Mouse (Mus musculus): ENCODE data around the gene Wbp11. TPM values are rescaled to one million over a fixed set of nuclear protein-coding genes. Genes with fewer than 3 reads are reported as not detected.

Gene Wbp11
- polyA plus RNA-seq, 1 experiment = 65.9 TPM

DNA sequence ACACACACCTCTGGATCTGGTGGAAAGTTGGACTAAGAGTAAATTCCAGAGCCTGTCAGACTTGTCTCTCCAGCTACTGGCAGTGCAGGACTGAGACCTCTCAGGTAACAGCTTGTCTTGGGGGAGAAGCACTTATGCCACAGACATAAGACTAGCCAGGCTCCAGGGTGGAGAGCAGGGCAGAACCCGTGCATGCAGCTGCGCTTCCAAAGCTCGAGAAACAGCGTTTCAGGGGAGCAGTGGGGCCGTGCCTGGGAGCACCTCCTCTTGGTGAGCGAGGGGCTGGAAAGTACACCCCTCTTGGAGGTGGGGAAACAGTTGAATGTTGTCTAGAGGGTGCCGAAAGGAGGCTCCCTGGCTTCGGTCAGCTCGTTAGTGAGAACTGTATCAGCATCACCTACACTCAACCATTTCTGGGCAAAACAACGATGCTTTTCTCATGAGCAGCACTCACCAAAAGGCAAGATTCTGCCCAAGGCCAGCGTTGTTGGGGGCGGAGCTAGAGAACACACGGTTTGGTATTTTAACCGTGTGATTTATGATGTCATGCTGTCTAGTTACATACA, 28.1 kb upstream of the Wbp11 start:
- Histone ChIP-seq H3K27me3 (ENCODE audit: control insufficient read depth, insufficient read depth, insufficient read length) (no peaks in the 10 kb centered on the region), H3K79me3 (ENCODE audit: low read depth) (no peaks in the 10 kb centered on the region), H3ac (ENCODE audit: control insufficient read depth, insufficient read length, low read depth) (no peak overlapping the region), H3K36me3 (ENCODE audit: control insufficient read depth, insufficient read depth) (no peaks in the 10 kb centered on the region), H3K4me3 (ENCODE audit: insufficient read depth, poor library complexity, severe bottlenecking) (no peak overlapping the region), H3K79me2 (ENCODE audit: control insufficient read depth, insufficient read depth) (no peaks in the 10 kb centered on the region)
- TF ChIP-seq USF1 (IDR thresholded peaks at IDR 0.05; ENCODE audit: low read depth) (no peak), MYOD1 (IDR thresholded peaks at IDR 0.05; ENCODE audit: control insufficient read depth, insufficient read length, low read depth) (no peak), FOSL1 (IDR thresholded peaks at IDR 0.05; ENCODE audit: insufficient read depth, low read length, poor library complexity, severe bottlenecking) (no peak), CTCF (IDR thresholded peaks at IDR 0.05; ENCODE audit: control insufficient read depth, insufficient read depth, insufficient read length) (no peak), MYOG (IDR thresholded peaks at IDR 0.05; ENCODE audit: control insufficient read depth, extremely low read depth, insufficient read length) (no peak)

- Histone ChIP-seq H3K79me3 (ENCODE audit: low read depth) (no peaks in the 10 kb centered on the region), H3K4me3 (ENCODE audit: insufficient read depth, poor library complexity, severe bottlenecking) (no peak overlapping the region), H3K27me3 (ENCODE audit: control insufficient read depth, insufficient read depth, insufficient read length) (no peaks in the 10 kb centered on the region), H3K36me3 (ENCODE audit: control insufficient read depth, insufficient read depth) (no peaks in the 10 kb centered on the region), H3ac (ENCODE audit: control insufficient read depth, insufficient read length, low read depth) (no peak overlapping the region), H3K79me2 (ENCODE audit: control insufficient read depth, insufficient read depth) (no peaks in the 10 kb centered on the region)
- TF ChIP-seq MAX (IDR thresholded peaks at IDR 0.05) = no peak
- no peak for TF ChIP-seq MYOD1 (IDR thresholded peaks at IDR 0.05; ENCODE audit: control insufficient read depth, insufficient read length, low read depth)
- TF ChIP-seq MYOG (IDR thresholded peaks at IDR 0.05; ENCODE audit: control insufficient read depth, extremely low read depth, insufficient read length) = no peak
- TF ChIP-seq CEBPB (IDR thresholded peaks at IDR 0.05; ENCODE audit: low read depth) = no peak
- no peak for TF ChIP-seq CTCF (IDR thresholded peaks at IDR 0.05; ENCODE audit: control insufficient read depth, insufficient read depth, insufficient read length)
- no peak for TF ChIP-seq USF1 (IDR thresholded peaks at IDR 0.05; ENCODE audit: low read depth)
- no peak for TF ChIP-seq FOSL1 (IDR thresholded peaks at IDR 0.05; ENCODE audit: insufficient read depth, low read length, poor library complexity, severe bottlenecking)
Measured at GRCm38 (mm10) chr6:136855183-136855582, 27.1 kb upstream of the Wbp11 start.

DNA sequence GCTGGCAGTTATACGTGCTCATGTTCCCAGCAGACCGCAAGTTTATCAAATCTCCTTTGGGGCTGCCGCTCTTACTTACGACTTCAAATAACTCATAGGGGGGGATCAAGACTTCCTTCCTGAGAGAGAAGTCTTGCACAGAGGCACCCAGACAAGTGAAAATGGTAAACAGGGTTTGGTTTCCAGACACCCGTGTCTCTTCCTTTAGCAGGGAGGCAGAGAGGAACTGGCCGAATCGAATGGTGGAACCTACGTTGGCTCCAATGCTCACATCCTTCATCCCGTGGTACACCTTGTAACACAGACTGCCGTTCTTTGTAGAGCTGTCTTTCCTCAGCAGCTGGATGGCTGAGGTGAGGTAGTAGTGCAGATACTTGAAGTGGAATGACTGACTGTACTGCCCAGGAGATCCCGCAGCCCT, 26.3 kb upstream of the Wbp11 start:
- no peak for TF ChIP-seq MAX (IDR thresholded peaks at IDR 0.05)
- no peak for TF ChIP-seq MYOG (IDR thresholded peaks at IDR 0.05; ENCODE audit: control insufficient read depth, extremely low read depth, insufficient read length)
- no peak for TF ChIP-seq MYOD1 (IDR thresholded peaks at IDR 0.05; ENCODE audit: control insufficient read depth, insufficient read length, low read depth)
- no peak for TF ChIP-seq CEBPB (IDR thresholded peaks at IDR 0.05; ENCODE audit: low read depth)
- TF ChIP-seq CTCF (IDR thresholded peaks at IDR 0.05; ENCODE audit: control insufficient read depth, insufficient read depth, insufficient read length) = no peak
- no peak for TF ChIP-seq FOSL1 (IDR thresholded peaks at IDR 0.05; ENCODE audit: insufficient read depth, low read length, poor library complexity, severe bottlenecking)
- no peak for TF ChIP-seq USF1 (IDR thresholded peaks at IDR 0.05; ENCODE audit: low read depth)

DNA sequence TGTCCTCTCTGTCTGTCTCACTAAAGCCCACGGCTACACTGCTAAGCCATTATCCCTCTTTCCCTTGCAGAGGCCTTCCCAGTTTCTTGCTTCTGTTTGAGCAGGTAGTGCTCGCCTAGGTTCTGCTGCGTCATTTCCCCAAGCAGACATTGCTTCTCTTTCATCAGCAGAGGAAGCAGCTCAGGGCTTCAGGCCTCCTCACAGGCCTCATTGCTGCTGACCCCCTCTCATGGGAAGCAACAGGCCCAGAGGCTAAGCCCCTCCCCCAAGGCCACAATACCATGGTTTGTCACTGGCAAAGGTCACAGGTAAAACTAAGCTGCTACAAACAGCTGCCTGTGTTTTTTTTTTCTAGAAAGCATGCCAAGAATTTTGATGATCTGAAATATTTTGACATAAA, 24.7 kb upstream of the Wbp11 start:
- no peak for TF ChIP-seq CTCF (IDR thresholded peaks at IDR 0.05; ENCODE audit: control insufficient read depth, insufficient read depth, insufficient read length)
- no peak for TF ChIP-seq FOSL1 (IDR thresholded peaks at IDR 0.05; ENCODE audit: insufficient read depth, low read length, poor library complexity, severe bottlenecking)
- no peaks in the 10 kb centered on the region for H3K79me2 ChIP-seq (ENCODE audit: control insufficient read depth, insufficient read depth)
- H3K4me3 ChIP-seq (ENCODE audit: insufficient read depth, poor library complexity, severe bottlenecking) = no peak overlapping the region
- H3K27me3 ChIP-seq (ENCODE audit: control insufficient read depth, insufficient read depth, insufficient read length) = no peaks in the 10 kb centered on the region
- H3K79me3 ChIP-seq (ENCODE audit: low read depth) = no peaks in the 10 kb centered on the region
- H3ac ChIP-seq (ENCODE audit: control insufficient read depth, insufficient read length, low read depth) = no peak overlapping the region
- H3K36me3 ChIP-seq (ENCODE audit: control insufficient read depth, insufficient read depth) = no peaks in the 10 kb centered on the region

More for the DNA sequence above, 26.3 kb upstream of the Wbp11 start:
- no peaks in the 10 kb centered on the region for H3K27me3 ChIP-seq (ENCODE audit: control insufficient read depth, insufficient read depth, insufficient read length)
- no peaks in the 10 kb centered on the region for H3K79me2 ChIP-seq (ENCODE audit: control insufficient read depth, insufficient read depth)
- H3K4me3 ChIP-seq (ENCODE audit: insufficient read depth, poor library complexity, severe bottlenecking) = no peak overlapping the region
- no peaks in the 10 kb centered on the region for H3K79me3 ChIP-seq (ENCODE audit: low read depth)
- H3ac ChIP-seq (ENCODE audit: control insufficient read depth, insufficient read length, low read depth) = no peak overlapping the region
- no peaks in the 10 kb centered on the region for H3K36me3 ChIP-seq (ENCODE audit: control insufficient read depth, insufficient read depth)

- Histone ChIP-seq H3K27me3 (ENCODE audit: control insufficient read depth, insufficient read depth, insufficient read length) (no peaks in the 10 kb centered on the region), H3K79me3 (ENCODE audit: low read depth) (no peaks in the 10 kb centered on the region), H3K4me3 (ENCODE audit: insufficient read depth, poor library complexity, severe bottlenecking) (no peak overlapping the region), H3K36me3 (ENCODE audit: control insufficient read depth, insufficient read depth) (no peaks in the 10 kb centered on the region), H3K79me2 (ENCODE audit: control insufficient read depth, insufficient read depth) (no peaks in the 10 kb centered on the region), H3ac (ENCODE audit: control insufficient read depth, insufficient read length, low read depth) (no peak overlapping the region)
- no peak for TF ChIP-seq CEBPB (IDR thresholded peaks at IDR 0.05; ENCODE audit: low read depth)
- TF ChIP-seq FOSL1 (IDR thresholded peaks at IDR 0.05; ENCODE audit: insufficient read depth, low read length, poor library complexity, severe bottlenecking) = no peak
- no peak for TF ChIP-seq CTCF (IDR thresholded peaks at IDR 0.05; ENCODE audit: control insufficient read depth, insufficient read depth, insufficient read length)
- no peak for TF ChIP-seq MYOD1 (IDR thresholded peaks at IDR 0.05; ENCODE audit: control insufficient read depth, insufficient read length, low read depth)
- no peak for TF ChIP-seq MAX (IDR thresholded peaks at IDR 0.05)
Measured at GRCm38 (mm10) chr6:136852348-136852747, 24.3 kb upstream of the Wbp11 start.

- H3K79me3 ChIP-seq (ENCODE audit: low read depth) = no peaks in the 10 kb centered on the region
- no peak overlapping the region for H3ac ChIP-seq (ENCODE audit: control insufficient read depth, insufficient read length, low read depth)
- no peak overlapping the region for H3K4me3 ChIP-seq (ENCODE audit: insufficient read depth, poor library complexity, severe bottlenecking)
- H3K79me2 ChIP-seq (ENCODE audit: control insufficient read depth, insufficient read depth) = no peaks in the 10 kb centered on the region
- H3K27me3 ChIP-seq (ENCODE audit: control insufficient read depth, insufficient read depth, insufficient read length) = no peaks in the 10 kb centered on the region
- no peaks in the 10 kb centered on the region for H3K36me3 ChIP-seq (ENCODE audit: control insufficient read depth, insufficient read depth)
- TF ChIP-seq USF1 (IDR thresholded peaks at IDR 0.05; ENCODE audit: low read depth) = no peak
- no peak for TF ChIP-seq CEBPB (IDR thresholded peaks at IDR 0.05; ENCODE audit: low read depth)
- TF ChIP-seq MAX (IDR thresholded peaks at IDR 0.05) = no peak
- no peak for TF ChIP-seq CTCF (IDR thresholded peaks at IDR 0.05; ENCODE audit: control insufficient read depth, insufficient read depth, insufficient read length)
- TF ChIP-seq MYOD1 (IDR thresholded peaks at IDR 0.05; ENCODE audit: control insufficient read depth, insufficient read length, low read depth) = no peak
- TF ChIP-seq FOSL1 (IDR thresholded peaks at IDR 0.05; ENCODE audit: insufficient read depth, low read length, poor library complexity, severe bottlenecking) = no peak
- TF ChIP-seq MYOG (IDR thresholded peaks at IDR 0.05; ENCODE audit: control insufficient read depth, extremely low read depth, insufficient read length) = no peak
Measured at GRCm38 (mm10) chr6:136850267-136850666, 22.2 kb upstream of the Wbp11 start.
